In the genomic region with DNA sequence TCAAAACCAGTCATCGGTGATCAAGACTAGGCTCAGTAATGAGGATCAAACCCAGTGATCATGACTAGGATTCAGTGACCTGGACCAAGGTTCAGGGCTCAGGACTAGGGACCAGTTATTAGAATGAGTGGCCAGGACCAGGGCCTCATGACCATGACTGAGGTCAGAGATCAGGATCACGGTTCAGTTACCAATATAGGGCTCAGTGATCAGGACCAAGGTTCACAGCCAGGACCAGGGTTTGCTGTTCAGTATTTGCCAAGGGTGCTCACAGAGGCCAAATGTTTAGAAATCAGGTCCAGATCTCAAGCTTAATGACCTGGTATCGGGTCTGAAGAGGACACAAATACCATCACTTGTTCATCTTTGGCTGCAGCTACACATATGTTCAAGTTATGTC, we compare ENCODE assay signal across 26 mouse cellular contexts.
DNase-seq lines count a peak whose midpoint lies in the region; ATAC-seq and TF ChIP-seq lines count a peak whose summit lies in the region.
"Had no signal": no experiment of that assay in that cellular context is flagged by ENCODE, and none has a peak within 500 bp of the region (broad histone marks: within the 10 kb centered on the region; RNA-seq: fewer than 3 reads in every experiment).

No protein-coding gene starts in this region.

- dilution Hi-C loops in CH12.LX (cut with MboI; ENCODE audit: extremely low pct_ligation_motif_present, extremely low pct_unique_long_range_greater_than_20kb, low sequenced_read_pairs): no loop called here

- ATAC-seq in forebrain, embryonic 13.5 days: no peak
- ATAC-seq: activated CD4-positive, CD25-positive, alpha-beta regulatory T cell, adult 4 months; forebrain, embryonic 15.5 days; forebrain, postnatal 0 days; Patski had no signal

- peak overlapping the region; percentile 99 for H3K27ac ChIP-seq in CH12.LX (ENCODE audit: insufficient read depth, low read depth)
- no peak overlapping the region for H3K27ac ChIP-seq in forebrain, embryonic 13.5 days
- H3K27ac ChIP-seq: embryonic facial prominence, embryonic 13.5 days; embryonic facial prominence, embryonic 15.5 days; forebrain, embryonic 10.5 days; forebrain, embryonic 12.5 days; forebrain, embryonic 15.5 days had no signal

- peaks cover 71 to 95% of the 10 kb centered on the region in 2 experiments for H3K4me1 ChIP-seq in CH12.LX (ENCODE audit: control insufficient read depth in 1 of 2, insufficient read depth in 2 of 2)
- no peaks in the 10 kb centered on the region for H3K4me1 ChIP-seq in forebrain, embryonic 13.5 days
- H3K4me1 ChIP-seq: embryonic facial prominence, embryonic 13.5 days; embryonic facial prominence, embryonic 15.5 days; forebrain, embryonic 10.5 days; forebrain, embryonic 12.5 days; forebrain, embryonic 15.5 days had no signal

- no peak for TF ChIP-seq CTCF in CH12.LX (conservative IDR thresholded peaks at IDR 0.05 in 1 of 2, IDR thresholded peaks at IDR 0.05 in 1 of 2; ENCODE audit: low read depth in 2 of 2, low read length in 2 of 2)

- 0 out of 2 replicates have a peak, but pooled peaks cover 5% of the 10 kb centered on the region for H3K79me2 ChIP-seq in CH12.LX (replicated peaks; ENCODE audit: control insufficient read depth, extremely low read depth, insufficient read depth, poor library complexity, severe bottlenecking)

- no peaks in the 10 kb centered on the region for H3K9me3 ChIP-seq in CH12.LX (replicated peaks; ENCODE audit: low read length)
- H3K9me3 ChIP-seq in forebrain, embryonic 13.5 days (replicated peaks): no peaks in the 10 kb centered on the region
- H3K9me3 ChIP-seq: embryonic facial prominence, embryonic 13.5 days; embryonic facial prominence, embryonic 15.5 days; forebrain, embryonic 10.5 days; forebrain, embryonic 12.5 days; forebrain, embryonic 15.5 days had no signal

- peaks cover 19 to 50% of the 10 kb centered on the region in 2 experiments for H3K36me3 ChIP-seq in CH12.LX (replicated peaks in 1 of 2; ENCODE audit: control insufficient read depth in 1 of 2, insufficient read depth in 1 of 2, low read length in 1 of 2)
- no peaks in the 10 kb centered on the region for H3K36me3 ChIP-seq in forebrain, embryonic 13.5 days (ENCODE audit: poor library complexity, severe bottlenecking)
- H3K36me3 ChIP-seq: embryonic facial prominence, embryonic 13.5 days; embryonic facial prominence, embryonic 15.5 days; forebrain, embryonic 10.5 days; forebrain, embryonic 12.5 days; forebrain, embryonic 15.5 days; G1E had no signal

- peak; percentile 9 for DNase-seq in kidney, adult 9 months
- no peak for DNase-seq in kidney, postnatal 36 days
- DNase-seq in CH12.LX (ENCODE audit: extremely low read depth): peak; percentile 63
- peak; percentile 5 for DNase-seq in induced T-regulatory cell, adult 2 months (ENCODE audit: low read depth)
- no peak for DNase-seq in c-Kit-positive CD71-positive TER-119-positive erythroid progenitor cells, embryonic 14.5 days (ENCODE audit: low spot score)
- DNase-seq: adrenal gland, adult 8-10 months; adrenal gland, postnatal 14 days; adrenal gland, postnatal 36 days; cerebellum, adult 11 months; cerebellum, adult 18-20 months; cerebellum, adult 8-10 months; cerebellum, adult 9-11 months; cerebellum, postnatal 14 days; cerebellum, postnatal 36 days; embryo, embryonic 11 days; forebrain, postnatal 0 days had no signal

- in situ Hi-C loops in CH12.LX (cut with MboI; ENCODE audit: low pct_ligation_motif_present, low pct_unique_long_range_greater_than_20kb, low sequenced_read_pairs): loop anchor here (5.0 to 25.0 kb wide), 2 partner anchors 33 to 182 kb away; no protein-coding TSS in a partner anchor

- H3K27me3 ChIP-seq in CH12.LX (replicated peaks): no peaks in the 10 kb centered on the region
- H3K27me3 ChIP-seq in forebrain, embryonic 13.5 days: no peaks in the 10 kb centered on the region
- H3K27me3 ChIP-seq: embryonic facial prominence, embryonic 13.5 days; embryonic facial prominence, embryonic 15.5 days; forebrain, embryonic 12.5 days; forebrain, embryonic 15.5 days had no signal

- H3K9ac ChIP-seq in CH12.LX (ENCODE audit: insufficient read depth, low read depth): peak overlapping the region; percentile 59; the same call in 1 of the 2 replicates
- H3K9ac ChIP-seq in forebrain, embryonic 13.5 days: no peak overlapping the region
- H3K9ac ChIP-seq: embryonic facial prominence, embryonic 13.5 days; embryonic facial prominence, embryonic 15.5 days; forebrain, embryonic 12.5 days; forebrain, embryonic 15.5 days; forebrain, postnatal 0 days had no signal

- no peak for TF ChIP-seq POLR2A in CH12.LX (IDR thresholded peaks at IDR 0.05; ENCODE audit: low read depth, low read length)

- no peak overlapping the region for H3K4me2 ChIP-seq in CH12.LX (ENCODE audit: insufficient read depth, low read depth, poor library complexity, severe bottlenecking)
- no peak overlapping the region for H3K4me2 ChIP-seq in forebrain, embryonic 13.5 days
- H3K4me2 ChIP-seq: embryonic facial prominence, embryonic 13.5 days; embryonic facial prominence, embryonic 15.5 days; forebrain, embryonic 12.5 days; forebrain, embryonic 15.5 days had no signal

- TF ChIP-seq RAD21 in CH12.LX (IDR thresholded peaks at IDR 0.05; ENCODE audit: low read depth, low read length): no peak

- no peak overlapping the region for H3K4me3 ChIP-seq in CH12.LX (replicated peaks in 1 of 3; ENCODE audit: low read depth in 2 of 3, low read length in 2 of 3, poor library complexity in 1 of 3)
- no peak overlapping the region for H3K4me3 ChIP-seq in forebrain, embryonic 13.5 days
- H3K4me3 ChIP-seq: embryonic facial prominence, embryonic 13.5 days; embryonic facial prominence, embryonic 15.5 days; erythroblast, embryonic 14.5 days; forebrain, embryonic 10.5 days; forebrain, embryonic 12.5 days; forebrain, embryonic 15.5 days had no signal

- 91% methylated on average over 3 of the region's 3 CpGs for WGBS in forebrain, embryonic 13.5 days

- TF ChIP-seq EP300 in CH12.LX (IDR thresholded peaks at IDR 0.05; ENCODE audit: low read length): no peak

TF ChIP-seq in CH12.LX, 34 proteins besides CTCF, POLR2A, EP300 and RAD21:
- no peak for TF ChIP-seq PAX5 (IDR thresholded peaks at IDR 0.05; ENCODE audit: low read length)
- no peak for TF ChIP-seq ZKSCAN1 (IDR thresholded peaks at IDR 0.05; ENCODE audit: borderline replicate concordance, low read depth, low read length)
- no peak for TF ChIP-seq RCOR1 (conservative IDR thresholded peaks at IDR 0.05; ENCODE audit: low read depth, low read length)
- TF ChIP-seq HCFC1 (IDR thresholded peaks at IDR 0.05; ENCODE audit: low read depth, low read length): no peak
- no peak for TF ChIP-seq GABPA (IDR thresholded peaks at IDR 0.05; ENCODE audit: insufficient replicate concordance, low read depth, low read length)
- TF ChIP-seq BHLHE40 (IDR thresholded peaks at IDR 0.05; ENCODE audit: low read depth, low read length): no peak
- TF ChIP-seq USF2 (conservative IDR thresholded peaks at IDR 0.05; ENCODE audit: low read depth, low read length): no peak
- no peak for TF ChIP-seq IRF4 (IDR thresholded peaks at IDR 0.05; ENCODE audit: low read depth, low read length)
- no peak for TF ChIP-seq MAZ (IDR thresholded peaks at IDR 0.05; ENCODE audit: low read depth, low read length)
- no peak for TF ChIP-seq ETS1 (conservative IDR thresholded peaks at IDR 0.05; ENCODE audit: low read depth, low read length)
- TF ChIP-seq MAFK (IDR thresholded peaks at IDR 0.05; ENCODE audit: insufficient replicate concordance, low read length): no peak
- no peak for TF ChIP-seq ELF1 (IDR thresholded peaks at IDR 0.05; ENCODE audit: low read depth, low read length)
- no peak for TF ChIP-seq UBTF (IDR thresholded peaks at IDR 0.05; ENCODE audit: low read depth, low read length)
- TF ChIP-seq MYC (IDR thresholded peaks at IDR 0.05; ENCODE audit: low read depth, low read length): no peak
- no peak for TF ChIP-seq JUN (IDR thresholded peaks at IDR 0.05; ENCODE audit: insufficient read depth, low read depth, low read length)
- TF ChIP-seq KAT2A (IDR thresholded peaks at IDR 0.05; ENCODE audit: insufficient replicate concordance, low read length): no peak
- TF ChIP-seq NRF1 (IDR thresholded peaks at IDR 0.05; ENCODE audit: low read depth, low read length): no peak

Comparison
In these comparisons a context has a peak if more than half of its experiments do, and no peak if none do; other contexts are left out.
1. DNase-seq: peak in kidney, adult 9 months (single experiment), CH12.LX (single experiment) and induced T-regulatory cell, adult 2 months (single experiment); none in kidney, postnatal 36 days (0 of 2) and c-Kit-positive CD71-positive TER-119-positive erythroid progenitor cells, embryonic 14.5 days (single experiment).